Mouse (Mus musculus) lung, postnatal 0 days (tissue): Measurements from ENCODE around the gene Hoxb8. TPM values are rescaled to one million over a fixed set of nuclear protein-coding genes. Genes with fewer than 3 reads are reported as not detected.

Experiments used
- ATAC-seq: fragments of 200-750 bp; cut with Nextera tagmentation; 2 replicates; pipeline ENCODE4 v1.8.0; 2017; ENCODE audit warnings: moderate library complexity
- DNase-seq: peaks from one replicate; pipeline ENCODE4 v3.0.0-alpha.2; 2016; ENCODE audit warnings: low spot score
- H3K27ac ChIP-seq: fragments of 300-500 bp; sonication (generic); 2 replicates; pipeline ENCODE4 v1.5.1; 2014; ENCODE audit warnings: antibody characterized with exemption, mild to moderate bottlenecking, low read length, mixed read lengths
- H3K27me3 ChIP-seq: fragments of 300-500 bp; sonication (generic); replicated peaks from 2 replicates; pipeline ENCODE4 v1.6.1; 2014; ENCODE audit warnings: low read length, mixed read lengths; ENCODE audit not compliant: insufficient read depth
- H3K36me3 ChIP-seq: fragments of 300-500 bp; sonication (generic); 2 replicates; pipeline ENCODE4 v1.6.1; 2014; ENCODE audit warnings: low read length, mixed read lengths; ENCODE audit not compliant: insufficient read depth
- H3K4me1 ChIP-seq: fragments of 300-500 bp; sonication (generic); 2 replicates; pipeline ENCODE4 v1.6.1; 2014; ENCODE audit warnings: antibody characterized with exemption, low read depth, low read length, mixed read lengths; ENCODE audit not compliant: insufficient read depth
- H3K4me2 ChIP-seq: fragments of 300-500 bp; sonication (generic); replicated peaks from 2 replicates; pipeline ENCODE4 v1.6.1; 2014; ENCODE audit warnings: low read depth, mild to moderate bottlenecking, low read length, moderate library complexity, mixed read lengths
- H3K4me3 ChIP-seq: fragments of 300-500 bp; sonication (generic); 2 replicates; pipeline ENCODE4 v1.5.1; 2014; ENCODE audit warnings: low read depth, low read length
- H3K9ac ChIP-seq: fragments of 300-500 bp; sonication (generic); replicated peaks from 2 replicates; pipeline ENCODE4 v1.6.1; 2014; ENCODE audit warnings: low read depth, mild to moderate bottlenecking
- H3K9me3 ChIP-seq: fragments of 300-500 bp; sonication (generic); 2 replicates; pipeline ENCODE4 v1.6.1; 2016; ENCODE audit warnings: low read length, mixed read lengths
- CTCF ChIP-seq: IDR thresholded peaks from 2 replicates; pipeline ENCODE4 v1.5.1; 2016; ENCODE audit warnings: antibody characterized with exemption, mild to moderate bottlenecking
- EP300 ChIP-seq: IDR thresholded peaks from 2 replicates; pipeline ENCODE4 v1.6.1; 2016; ENCODE audit warnings: antibody characterized with exemption, mild to moderate bottlenecking, control low read depth
- WGBS: fragments of 180-500 bp; shearing (Covaris S2); extraction: QIAGEN DNeasy Blood & Tissue Kit; methylation state at CpG from one replicate; pipeline ENCODE4 v1.1.7; 2014; 5-methylcytosine and 5-hydroxymethylcytosine counted together
- polyA plus RNA-seq: library from polyadenylated mRNA; unstranded; fragments of >200 nt; fragmentation: Nextera tagmentation; extraction: Ambion mirVana; gene quantifications from 2 replicates; pipeline ENCODE4 v1.2.1, GENCODE M21; 2015

Gene Hoxb8
- polyA plus RNA-seq, 1 experiment from 2014 or later, result 0.23 TPM

DNA sequence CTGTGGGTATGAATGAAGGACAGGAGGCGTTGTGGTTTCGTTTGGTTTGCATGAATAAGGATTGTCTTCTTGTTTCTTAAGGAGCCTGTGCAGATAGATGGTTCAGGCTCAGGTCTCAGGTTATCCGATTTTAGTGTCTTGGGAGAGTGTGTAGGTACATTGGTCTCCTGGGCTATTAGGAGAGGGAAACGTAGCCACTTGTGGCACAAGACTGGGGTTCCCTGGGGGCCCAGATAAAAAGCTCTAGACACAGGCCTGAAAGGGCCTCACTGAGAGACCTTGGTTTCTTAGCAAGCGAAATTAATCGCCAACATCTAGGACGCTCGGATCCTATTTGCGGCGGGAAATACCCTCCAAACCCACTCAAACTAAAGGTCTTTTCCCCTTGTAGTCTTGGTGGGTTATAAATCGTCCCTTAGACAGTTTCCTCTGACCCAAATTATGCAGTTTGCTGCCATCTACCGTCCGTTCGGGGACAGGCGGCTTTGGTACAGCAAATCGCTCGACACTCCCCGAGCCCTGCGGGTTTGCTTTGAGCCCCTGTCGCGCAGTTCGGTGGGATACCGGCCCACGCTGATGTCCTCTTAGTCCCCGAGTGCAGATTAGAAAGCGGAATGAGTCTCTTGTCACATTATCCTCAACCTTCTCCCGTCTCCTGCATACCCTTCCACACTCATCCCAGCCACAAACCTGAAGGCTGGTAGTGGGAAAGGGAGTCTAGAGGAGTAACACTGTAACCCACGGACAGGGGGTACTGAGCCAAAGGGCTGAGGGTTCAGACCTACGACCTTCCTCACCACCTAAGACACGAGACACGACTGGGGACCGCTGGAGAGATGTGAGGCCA is 12.8 kb downstream of the Hoxb8 start:
- 2% methylated on average over 32 of the region's 32 CpGs for WGBS
- H3K4me2 ChIP-seq, result peak overlapping the region; percentile 46
- no peaks in the 10 kb centered on the region for H3K9me3 ChIP-seq
- peaks cover 72% of the 10 kb centered on the region for H3K27me3 ChIP-seq
- no peaks in the 10 kb centered on the region for H3K4me1 ChIP-seq
- peak; percentile 81 for TF ChIP-seq CTCF
- TF ChIP-seq EP300, result no peak
- ATAC-seq (0 out of 2 replicates have a peak, but pooled peaks have one; percentile 50), DNase-seq (peak; percentile 84)
- no peak overlapping the region for H3K27ac ChIP-seq
- no peaks in the 10 kb centered on the region for H3K36me3 ChIP-seq
- peak overlapping the region; percentile 10; the same call in 1 of the 2 replicates for H3K4me3 ChIP-seq
- no peak overlapping the region for H3K9ac ChIP-seq

- H3K27ac ChIP-seq, result no peak overlapping the region
- TF ChIP-seq EP300 (no peak), CTCF (no peak)
- peak overlapping the region; percentile 46 for H3K4me2 ChIP-seq
- H3K4me1 ChIP-seq, result no peaks in the 10 kb centered on the region
- H3K36me3 ChIP-seq, result no peaks in the 10 kb centered on the region
- H3K4me3 ChIP-seq, result peak overlapping the region; percentile 10; the same call in 1 of the 2 replicates
- DNase-seq, result no peak
- WGBS, result 5% methylated on average over 30 of the region's 30 CpGs
- no peak overlapping the region for H3K9ac ChIP-seq
- H3K9me3 ChIP-seq, result no peaks in the 10 kb centered on the region
- H3K27me3 ChIP-seq, result peaks cover 78% of the 10 kb centered on the region
- ATAC-seq, result no peak
These were observed 13.6 kb downstream of the Hoxb8 start for GRCm38 (mm10) chr11:96295092-96295835.

- ATAC-seq (no peak), DNase-seq (no peak)
- Histone ChIP-seq H3K27me3 (peaks cover 82% of the 10 kb centered on the region), H3K9me3 (no peaks in the 10 kb centered on the region), H3K4me3 (no peak overlapping the region), H3K27ac (no peak overlapping the region), H3K9ac (no peak overlapping the region), H3K4me2 (no peak overlapping the region), H3K4me1 (no peaks in the 10 kb centered on the region), H3K36me3 (no peaks in the 10 kb centered on the region)
- WGBS, result 42% methylated on average over 2 of the region's 2 CpGs
- TF ChIP-seq CTCF (peak; percentile 31), EP300 (no peak)
These were observed 15.3 kb downstream of the Hoxb8 start for GRCm38 (mm10) chr11:96296997-96297396.

DNA sequence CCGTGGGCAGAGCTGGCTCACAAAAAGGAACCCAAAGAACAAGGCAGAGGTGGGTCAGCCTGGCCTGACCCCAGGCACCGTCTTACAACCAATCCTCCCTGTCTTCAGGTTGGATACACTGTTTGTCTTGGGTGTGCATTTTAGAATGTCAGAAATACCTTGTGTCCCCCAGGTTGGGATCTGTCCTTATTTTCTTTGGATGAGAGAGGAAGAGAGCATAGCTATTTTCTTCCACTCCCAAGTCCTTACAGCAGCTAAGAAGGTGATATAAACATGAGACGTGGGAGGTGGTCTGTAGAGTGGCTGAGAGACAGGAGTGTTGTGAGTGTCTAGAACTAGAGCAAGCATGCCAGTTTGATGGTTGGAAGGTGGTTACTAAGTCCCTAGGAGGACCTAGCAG is 15.7 kb downstream of the Hoxb8 start:
- no peak overlapping the region for H3K9ac ChIP-seq

GRCm38 (mm10) chr11:96297968-96298635 is 16.4 kb downstream of the Hoxb8 start:
- TF ChIP-seq EP300, result no peak
- no peak for TF ChIP-seq CTCF
- H3K9ac ChIP-seq, result no peak overlapping the region
- 37% methylated on average over 11 of the region's 11 CpGs for WGBS
- H3K27ac ChIP-seq, result no peak overlapping the region
- no peaks in the 10 kb centered on the region for H3K4me1 ChIP-seq
- H3K4me3 ChIP-seq, result no peak overlapping the region
- no peaks in the 10 kb centered on the region for H3K36me3 ChIP-seq
- no peak for ATAC-seq
- peaks cover 79% of the 10 kb centered on the region for H3K27me3 ChIP-seq
- no peaks in the 10 kb centered on the region for H3K9me3 ChIP-seq
- DNase-seq, result no peak
- no peak overlapping the region for H3K4me2 ChIP-seq

More for the DNA sequence above, 15.7 kb downstream of the Hoxb8 start:
- WGBS, result 38% methylated on average over 3 of the region's 3 CpGs
- no peaks in the 10 kb centered on the region for H3K4me1 ChIP-seq
- no peak overlapping the region for H3K27ac ChIP-seq
- no peak for ATAC-seq
- no peak for DNase-seq
- TF ChIP-seq CTCF (no peak), EP300 (no peak)
- no peak overlapping the region for H3K4me2 ChIP-seq
- H3K27me3 ChIP-seq, result peaks cover 81% of the 10 kb centered on the region
- H3K36me3 ChIP-seq, result no peaks in the 10 kb centered on the region
- no peak overlapping the region for H3K4me3 ChIP-seq
- no peaks in the 10 kb centered on the region for H3K9me3 ChIP-seq
